Mouse (Mus musculus): Measurements from ENCODE around the gene Blm.

GRCm38 (mm10) chr7:80410380-80410779 lies 124.5 kb downstream of the Blm start:
- TF ChIP-seq POLR2A (IDR thresholded peaks at IDR 0.05; ENCODE audit: extremely low read depth, insufficient read depth, low read length): no peak
- TF ChIP-seq CTCF (IDR thresholded peaks at IDR 0.05; ENCODE audit: low read depth, low read length): no peak

Data from liver, adult 2 months (tissue).